Mouse (Mus musculus): ENCODE data around the gene Vmn2r80. TPM values are rescaled to one million over a fixed set of nuclear protein-coding genes. Genes with fewer than 3 reads are reported as not detected.
"Not testable (repeated sequence)": the region's sequence is repeated elsewhere in the genome, so short reads cannot be mapped to it uniquely, and the experiment has no call there.

The Vmn2r80 gene
- total RNA-seq (2022), result not detected

DNA sequence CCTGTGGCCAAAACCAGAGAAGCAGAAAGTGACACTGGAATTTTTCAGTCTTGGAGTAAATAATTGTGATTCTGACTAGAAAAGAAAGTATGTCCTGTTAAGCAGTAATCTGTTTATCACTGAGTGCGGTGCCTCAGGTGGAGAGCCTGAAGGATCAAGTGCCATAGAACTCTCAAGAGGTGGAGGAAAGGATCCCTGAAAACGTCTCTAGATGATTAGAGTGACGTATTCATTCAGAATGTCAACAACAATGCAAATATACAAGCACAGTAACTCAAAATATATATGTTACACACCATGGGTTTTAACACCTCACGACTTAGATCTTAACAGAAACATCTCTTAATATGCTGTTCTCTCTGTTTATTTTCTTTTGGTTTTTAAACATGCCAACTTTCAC is at the start of gene Vmn2r80:
Gene Vmn2r80 (plus strand): TSS at position 301 of the 400 bp plus-strand sequence.
- DNase-seq (ENCODE audit: low spot score in 2 of 2), result not testable (repeated sequence)

DNA sequence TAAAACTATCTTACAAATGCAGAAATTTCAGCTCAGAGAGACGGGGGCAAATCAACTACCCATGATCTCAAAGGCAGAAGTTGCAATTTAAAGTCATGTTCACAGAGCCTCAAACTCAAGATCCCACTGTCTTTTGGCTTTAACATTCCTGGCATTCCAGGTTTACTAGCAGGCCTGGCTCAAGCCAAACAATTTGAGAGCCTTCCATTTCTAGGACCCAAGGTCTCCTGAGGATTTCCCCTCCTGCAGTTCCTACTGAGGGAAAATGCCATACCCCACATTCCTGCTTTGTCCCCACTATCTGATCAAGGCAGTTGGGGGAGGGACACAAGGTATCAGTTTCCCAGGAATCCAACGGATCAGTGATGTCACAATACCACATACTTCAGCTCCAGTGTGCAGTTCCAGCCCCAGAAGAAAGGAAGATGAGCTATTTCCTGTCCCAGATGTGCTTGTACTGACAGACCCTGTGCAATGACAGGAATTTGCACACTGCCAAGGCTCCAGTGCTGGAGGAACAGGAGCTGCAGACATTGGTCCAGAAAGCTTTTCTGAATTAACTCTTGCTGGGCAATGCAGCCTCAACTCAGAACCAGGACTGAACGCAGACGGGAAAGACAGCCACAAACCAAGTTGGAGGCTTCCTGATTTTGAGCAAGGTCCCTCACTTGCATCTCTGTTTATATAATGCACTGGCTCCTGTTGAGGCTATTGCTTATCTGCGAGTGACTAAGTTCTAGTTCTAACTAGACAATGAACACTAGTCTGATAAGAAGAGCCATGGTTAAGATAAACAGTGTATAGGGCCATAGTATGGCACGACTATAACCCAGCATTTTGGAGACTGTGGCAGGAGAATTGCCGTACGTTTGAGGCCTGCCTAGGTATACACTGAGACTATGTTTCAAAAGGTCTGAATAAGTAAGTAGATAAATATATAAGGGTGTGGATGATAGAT is 42.0 kb upstream of the Vmn2r80 start:
- DNase-seq (ENCODE audit: low spot score in 2 of 2), result no peak

DNA sequence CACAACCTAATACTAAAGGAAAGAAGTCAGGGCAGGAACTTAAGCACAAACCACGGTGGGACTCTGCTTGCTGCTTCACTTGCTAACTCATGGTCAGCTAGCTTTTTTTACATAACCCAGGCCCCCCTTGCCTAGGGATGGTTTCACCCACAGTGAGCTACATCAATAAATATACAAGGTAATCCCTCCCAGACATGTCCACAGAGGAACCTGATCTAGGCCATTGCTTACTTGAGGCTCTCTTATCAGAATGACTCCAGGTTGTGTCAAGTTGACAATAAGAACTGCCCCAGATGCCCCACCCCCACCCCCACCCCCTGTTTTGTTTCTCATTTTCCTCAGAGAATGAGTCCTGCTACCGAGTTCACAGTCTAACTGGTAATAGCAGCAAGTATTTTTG is 41.0 kb upstream of the Vmn2r80 start:
- DNase-seq (ENCODE audit: low spot score in 2 of 2), result no peak

- no peak for DNase-seq (ENCODE audit: low spot score in 2 of 2)
Observed at GRCm38 (mm10) chr10:79109156-79109555, 39.4 kb upstream of the Vmn2r80 start.

DNA sequence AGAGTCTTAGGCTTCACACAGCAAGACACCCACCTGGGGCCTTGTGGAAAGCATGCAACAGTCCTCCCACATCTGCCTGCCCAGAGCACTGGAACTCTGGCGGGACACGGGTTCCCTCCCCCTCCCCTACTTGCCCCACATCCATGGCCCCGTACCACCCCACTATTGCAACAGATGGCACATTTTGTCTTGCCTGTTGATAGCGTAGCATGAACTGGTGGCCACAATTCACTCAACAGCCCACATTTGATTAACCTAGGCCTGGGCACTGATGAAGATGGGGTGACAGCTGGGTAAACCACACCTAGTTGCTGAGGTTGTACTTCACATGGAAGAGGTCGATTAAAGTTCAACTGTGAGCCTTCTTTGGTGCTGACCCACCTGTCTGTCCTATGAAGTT is 38.1 kb upstream of the Vmn2r80 start:
- no peak for DNase-seq (ENCODE audit: low spot score in 2 of 2)

- DNase-seq (ENCODE audit: low spot score in 2 of 2), result no peak
Observed at GRCm38 (mm10) chr10:79115085-79115484, 33.5 kb upstream of the Vmn2r80 start.

- peak in 1 of 2 experiments; percentile 25 for DNase-seq (ENCODE audit: low spot score in 2 of 2)
Observed at GRCm38 (mm10) chr10:79116125-79116849, 32.3 kb upstream of the Vmn2r80 start.

GRCm38 (mm10) chr10:79151602-79152001 is 3.0 kb downstream of the Vmn2r80 start:
- DNase-seq (ENCODE audit: low spot score in 2 of 2), result no peak

DNA sequence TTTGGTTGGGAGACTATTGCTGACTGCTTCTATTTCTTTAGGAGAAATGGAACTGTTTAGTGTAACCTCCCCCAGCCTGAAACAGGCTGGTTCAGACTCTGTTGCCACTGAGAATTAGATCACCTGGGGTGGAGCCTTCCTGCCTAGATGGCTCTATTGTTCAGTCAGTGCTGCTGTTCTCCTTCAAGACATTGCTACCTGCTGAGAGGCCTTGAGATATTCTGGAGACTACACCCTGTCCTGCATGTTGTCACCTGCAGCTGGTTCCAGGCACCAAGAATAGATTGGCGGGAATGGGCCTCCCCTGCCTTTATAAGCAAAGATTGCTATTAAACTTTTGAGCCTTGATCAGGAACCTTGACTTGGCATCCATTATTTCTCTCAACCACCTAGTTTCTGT is 51.4 kb downstream of the Vmn2r80 start:
- not testable (repeated sequence) for DNase-seq (ENCODE audit: low spot score in 2 of 2)

DNA sequence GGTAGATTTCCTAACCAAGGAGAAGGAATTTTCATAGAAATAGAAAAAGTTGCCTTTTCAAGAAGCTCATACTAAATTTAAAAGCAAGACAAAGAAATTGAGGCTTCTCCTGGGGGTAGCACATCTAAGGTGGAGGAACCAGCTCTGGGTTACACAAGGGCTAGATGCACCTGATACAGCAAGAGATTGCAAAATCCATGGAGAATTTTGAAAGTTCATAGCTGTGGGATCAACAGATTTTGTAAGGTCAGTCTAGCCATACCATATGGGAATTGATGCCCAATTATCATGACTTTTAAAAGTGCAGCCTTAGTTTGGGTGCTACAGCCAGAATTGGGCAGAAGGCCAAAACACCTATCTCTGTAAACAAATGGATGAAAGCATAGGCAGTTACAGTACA is 71.9 kb downstream of the Vmn2r80 start:
- DNase-seq (ENCODE audit: low spot score in 2 of 2), result no peak

- no peak for DNase-seq (ENCODE audit: low spot score in 2 of 2)
Observed at GRCm38 (mm10) chr10:79221606-79222005, 73.0 kb downstream of the Vmn2r80 start.

DNA sequence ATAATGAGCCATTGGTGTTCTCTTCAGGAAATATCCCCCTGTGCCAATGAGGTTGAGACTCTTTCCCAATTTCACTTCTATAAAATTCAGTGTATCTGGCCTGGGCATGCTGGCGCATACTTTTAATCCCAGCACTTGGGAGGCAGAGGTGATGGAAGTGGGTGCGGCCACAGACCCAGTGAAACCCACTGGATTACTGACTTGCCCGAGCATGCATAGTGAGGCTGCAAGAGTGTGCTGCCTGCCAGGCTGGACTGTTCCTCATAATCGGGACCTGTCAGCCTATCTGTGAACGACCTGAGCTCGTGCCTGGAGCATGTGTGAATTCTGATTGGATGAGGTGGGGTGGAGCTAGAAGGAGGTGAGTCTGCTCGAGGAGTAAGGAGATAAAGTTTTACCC is 73.6 kb downstream of the Vmn2r80 start:
- DNase-seq (ENCODE audit: low spot score in 2 of 2), result no peak

Other genes with a start within 250 kb of the Vmn2r80 start
- gene Olfr1354, start 235.6 kb upstream of the Vmn2r80 start, total RNA-seq (2022), result not detected
- gene Olfr8, start 198.1 kb upstream of the Vmn2r80 start, total RNA-seq (2022), result not detected
- not detected for gene Olfr1353, start 185.5 kb upstream of the Vmn2r80 start, total RNA-seq (2022)
- gene Olfr1352, start 167.7 kb upstream of the Vmn2r80 start, total RNA-seq (2022), result not detected
- not detected for gene Olfr1351, start 136.3 kb upstream of the Vmn2r80 start, total RNA-seq (2022)
- not detected for gene Olfr57, start 120.0 kb upstream of the Vmn2r80 start, total RNA-seq (2022)
- gene 2610008E11Rik, start 51.2 kb upstream of the Vmn2r80 start, total RNA-seq (2022), result 10 to 100 TPM; 20.9 to 27.7 (median 24.3) TPM
- not detected for gene Vmn2r81, start 98.9 kb downstream of the Vmn2r80 start, total RNA-seq (2022)
- gene Vmn2r82, start 207.8 kb downstream of the Vmn2r80 start, total RNA-seq (2022), result not detected

All from layer of hippocampus, adult 8-10 months (tissue).